22 mouse cellular contexts compared by ENCODE assay signal in the genomic region with DNA sequence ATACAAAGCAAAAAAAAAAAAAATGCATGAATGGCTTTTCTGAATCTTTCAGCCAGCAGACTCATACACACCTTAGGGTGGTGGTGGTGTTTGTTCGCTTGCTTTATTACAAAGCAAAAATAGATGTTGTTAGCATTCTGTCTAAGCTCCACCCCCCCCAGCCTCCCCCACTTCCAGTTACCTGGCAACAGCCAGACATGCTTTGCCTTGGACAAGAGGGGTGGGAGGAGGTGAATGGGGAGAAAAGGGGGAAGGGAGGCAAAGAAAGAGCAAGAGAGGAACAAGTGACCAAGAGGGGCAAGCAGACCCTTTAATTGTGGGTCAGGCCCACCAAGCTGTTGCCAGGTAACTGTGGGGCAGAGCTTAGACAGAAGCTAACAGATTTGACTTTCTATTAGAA.
DNase-seq lines count a peak whose midpoint lies in the region; ATAC-seq and TF ChIP-seq lines count a peak whose summit lies in the region.
"Had no signal": no experiment of that assay in that cellular context is flagged by ENCODE, and none has a peak within 500 bp of the region (broad histone marks: within the 10 kb centered on the region; RNA-seq: fewer than 3 reads in every experiment).

No protein-coding gene starts in this region.

- peak; percentile 27 for DNase-seq in hindbrain, embryonic 10.5 days (ENCODE audit: low spot score)
- DNase-seq in midbrain, postnatal 0 days (ENCODE audit: low spot score), result no peak
- no peak for DNase-seq in thymus, adult 18-20 months
- no peak for DNase-seq in frontal cortex, postnatal 10 days (ENCODE audit: low spot score in 2 of 2)
- DNase-seq: adrenal gland, postnatal 14 days; cerebellum, adult 18-20 months; cerebellum, adult 9-11 months; cerebellum, postnatal 36 days; gastrocnemius, postnatal 36 days; heart, adult 18-20 months; heart, postnatal 10 days; heart, postnatal 4 days had no signal

- H3K27me3 ChIP-seq in hindbrain, embryonic 10.5 days (ENCODE audit: insufficient read depth, poor library complexity, severe bottlenecking), result no peaks in the 10 kb centered on the region
- H3K27me3 ChIP-seq in hindbrain, embryonic 13.5 days, result no peaks in the 10 kb centered on the region
- no peaks in the 10 kb centered on the region for H3K27me3 ChIP-seq in midbrain, embryonic 12.5 days
- H3K27me3 ChIP-seq in midbrain, postnatal 0 days (ENCODE audit: insufficient read depth, low read length), result no peaks in the 10 kb centered on the region
- H3K27me3 ChIP-seq in midbrain, embryonic 13.5 days, result no peaks in the 10 kb centered on the region
- H3K27me3 ChIP-seq: embryonic facial prominence, embryonic 13.5 days; forebrain, embryonic 13.5 days; hindbrain, embryonic 15.5 days; Patski had no signal

- H3K27ac ChIP-seq in hindbrain, embryonic 10.5 days, result no peak overlapping the region
- H3K27ac ChIP-seq in hindbrain, embryonic 13.5 days, result no peak overlapping the region
- H3K27ac ChIP-seq in midbrain, embryonic 12.5 days (replicated peaks), result no peak overlapping the region
- H3K27ac ChIP-seq in midbrain, postnatal 0 days (ENCODE audit: low read depth, low read length), result no peak overlapping the region
- H3K27ac ChIP-seq in midbrain, embryonic 13.5 days, result no peak overlapping the region
- H3K27ac ChIP-seq: embryonic facial prominence, embryonic 13.5 days; forebrain, embryonic 13.5 days; heart, embryonic 10.5 days; hindbrain, embryonic 15.5 days had no signal

- WGBS in hindbrain, embryonic 10.5 days, result 43% methylated on average over 1 of the region's 1 CpGs
- WGBS in hindbrain, embryonic 13.5 days, result 48% methylated on average over 1 of the region's 1 CpGs
- whole genome bisulfite sequencing in midbrain, embryonic 12.5 days, result 54% methylated on average over 1 of the region's 1 CpGs
- 70% methylated on average over 1 of the region's 1 CpGs for WGBS in midbrain, postnatal 0 days
- WGBS in midbrain, embryonic 13.5 days, result 31% methylated on average over 1 of the region's 1 CpGs

- no peak overlapping the region for H3K4me2 ChIP-seq in hindbrain, embryonic 13.5 days
- H3K4me2 ChIP-seq in midbrain, embryonic 12.5 days (replicated peaks), result no peak overlapping the region
- H3K4me2 ChIP-seq in midbrain, postnatal 0 days (ENCODE audit: low read depth, low read length, poor library complexity, severe bottlenecking), result no peak overlapping the region
- no peak overlapping the region for H3K4me2 ChIP-seq in midbrain, embryonic 13.5 days (replicated peaks)
- H3K4me2 ChIP-seq: embryonic facial prominence, embryonic 13.5 days; forebrain, embryonic 13.5 days; hindbrain, embryonic 15.5 days had no signal

- H3K36me3 ChIP-seq in hindbrain, embryonic 10.5 days, result no peaks in the 10 kb centered on the region
- H3K36me3 ChIP-seq in hindbrain, embryonic 13.5 days, result no peaks in the 10 kb centered on the region
- H3K36me3 ChIP-seq in midbrain, embryonic 12.5 days, result no peaks in the 10 kb centered on the region
- H3K36me3 ChIP-seq in midbrain, postnatal 0 days (ENCODE audit: insufficient read depth, low read length), result no peaks in the 10 kb centered on the region
- H3K36me3 ChIP-seq in midbrain, embryonic 13.5 days, result no peaks in the 10 kb centered on the region
- H3K36me3 ChIP-seq: embryonic facial prominence, embryonic 13.5 days; heart, embryonic 10.5 days; hindbrain, embryonic 15.5 days had no signal

- no peak for TF ChIP-seq CTCF in midbrain, postnatal 0 days (IDR thresholded peaks at IDR 0.05)

- ATAC-seq in hindbrain, embryonic 13.5 days (ENCODE audit: low FRiP score), result no peak
- ATAC-seq in midbrain, embryonic 12.5 days (ENCODE audit: low FRiP score, low read depth), result peak; percentile 52; the same call in 1 of the 2 replicates
- ATAC-seq in midbrain, postnatal 0 days (ENCODE audit: low FRiP score), result no peak
- 0 out of 2 replicates have a peak, but pooled peaks have one; percentile 30 for ATAC-seq in midbrain, embryonic 13.5 days
- ATAC-seq: activated CD4-positive, CD25-positive, alpha-beta regulatory T cell, adult 4 months; forebrain, embryonic 13.5 days; inflammation-experienced regulatory T-cells, adult 6 months; Patski had no signal

- H3K4me1 ChIP-seq in hindbrain, embryonic 10.5 days (replicated peaks), result peaks cover 6% of the 10 kb centered on the region
- H3K4me1 ChIP-seq in hindbrain, embryonic 13.5 days (replicated peaks), result no peaks in the 10 kb centered on the region
- 0 out of 2 replicates have a peak, but pooled peaks cover 3% of the 10 kb centered on the region for H3K4me1 ChIP-seq in midbrain, embryonic 12.5 days
- H3K4me1 ChIP-seq in midbrain, postnatal 0 days (ENCODE audit: insufficient read depth, low read length), result no peaks in the 10 kb centered on the region
- H3K4me1 ChIP-seq in midbrain, embryonic 13.5 days (replicated peaks), result no peaks in the 10 kb centered on the region
- H3K4me1 ChIP-seq: embryonic facial prominence, embryonic 13.5 days; forebrain, embryonic 13.5 days; heart, embryonic 10.5 days; hindbrain, embryonic 15.5 days had no signal

- H3K9me3 ChIP-seq in hindbrain, embryonic 10.5 days, result no peaks in the 10 kb centered on the region
- no peaks in the 10 kb centered on the region for H3K9me3 ChIP-seq in hindbrain, embryonic 13.5 days
- no peaks in the 10 kb centered on the region for H3K9me3 ChIP-seq in midbrain, embryonic 12.5 days
- no peaks in the 10 kb centered on the region for H3K9me3 ChIP-seq in midbrain, postnatal 0 days (ENCODE audit: low read length)
- H3K9me3 ChIP-seq in midbrain, embryonic 13.5 days, result no peaks in the 10 kb centered on the region
- H3K9me3 ChIP-seq: embryonic facial prominence, embryonic 13.5 days; forebrain, embryonic 13.5 days; heart, embryonic 10.5 days; hindbrain, embryonic 15.5 days had no signal

- no peak overlapping the region for H3K9ac ChIP-seq in hindbrain, embryonic 13.5 days
- H3K9ac ChIP-seq in midbrain, embryonic 12.5 days (replicated peaks), result no peak overlapping the region
- H3K9ac ChIP-seq in midbrain, postnatal 0 days (replicated peaks; ENCODE audit: low read length, poor library complexity, severe bottlenecking), result no peak overlapping the region
- no peak overlapping the region for H3K9ac ChIP-seq in midbrain, embryonic 13.5 days (replicated peaks)
- H3K9ac ChIP-seq: embryonic facial prominence, embryonic 13.5 days; forebrain, embryonic 13.5 days; hindbrain, embryonic 15.5 days had no signal

- H3K4me3 ChIP-seq in hindbrain, embryonic 10.5 days, result no peak overlapping the region
- H3K4me3 ChIP-seq in hindbrain, embryonic 13.5 days, result no peak overlapping the region
- no peak overlapping the region for H3K4me3 ChIP-seq in midbrain, embryonic 12.5 days
- H3K4me3 ChIP-seq in midbrain, postnatal 0 days (ENCODE audit: low read depth, low read length), result no peak overlapping the region
- no peak overlapping the region for H3K4me3 ChIP-seq in midbrain, embryonic 13.5 days (replicated peaks)
- H3K4me3 ChIP-seq: embryonic facial prominence, embryonic 13.5 days; forebrain, embryonic 13.5 days; heart, embryonic 10.5 days; hindbrain, embryonic 15.5 days had no signal

Comparison
In these comparisons a context has a peak if more than half of its experiments do, and no peak if none do; other contexts are left out.
1. ATAC-seq: peak in midbrain, embryonic 12.5 days (single experiment) and midbrain, embryonic 13.5 days (single experiment); none in hindbrain, embryonic 13.5 days (single experiment) and midbrain, postnatal 0 days (single experiment).